Mouse (Mus musculus) kidney, postnatal 0 days (tissue): Measurements from ENCODE around the gene Duoxa2. TPM values are rescaled to one million over a fixed set of nuclear protein-coding genes. Genes with fewer than 3 reads are reported as not detected.
A peak's percentile ranks its signal among the peaks of the same experiment; 100 is the strongest.

ENCODE experiments used
- ATAC-seq: fragments of 200-750 bp; cut with Nextera tagmentation; replicated peaks from 2 replicates; pipeline ENCODE4 v1.8.0; 2017; ENCODE audit warnings: low read depth, moderate number of reproducible peaks, moderate TSS enrichment, moderate library complexity; ENCODE audit not compliant: low FRiP score
- DNase-seq: peaks from one replicate; pipeline ENCODE4 v3.0.0-alpha.2; 2016; ENCODE audit warnings: low spot score
- H3K27ac ChIP-seq: fragments of 300-500 bp; sonication (generic); 2 replicates; pipeline ENCODE4 v1.5.1; 2014; ENCODE audit warnings: mild to moderate bottlenecking
- H3K27me3 ChIP-seq: fragments of 300-500 bp; sonication (generic); 2 replicates; pipeline ENCODE4 v1.6.1; 2014; ENCODE audit warnings: low read length, mixed read lengths; ENCODE audit not compliant: insufficient read depth
- H3K36me3 ChIP-seq: fragments of 300-500 bp; sonication (generic); 2 replicates; pipeline ENCODE4 v1.6.1; 2014; ENCODE audit warnings: low read length, mixed read lengths; ENCODE audit not compliant: insufficient read depth
- H3K4me1 ChIP-seq: fragments of 300-500 bp; sonication (generic); replicated peaks from 2 replicates; pipeline ENCODE4 v1.6.1; 2014; ENCODE audit warnings: antibody characterized with exemption, low read length, mixed read lengths; ENCODE audit not compliant: insufficient read depth
- H3K4me2 ChIP-seq: fragments of 300-500 bp; sonication (generic); 2 replicates; pipeline ENCODE4 v1.6.1; 2014; ENCODE audit warnings: mild to moderate bottlenecking, low read length, moderate library complexity, mixed read lengths
- H3K4me3 ChIP-seq: fragments of 300-500 bp; sonication (generic); replicated peaks from 2 replicates; pipeline ENCODE4 v1.5.1; 2014; ENCODE audit warnings: low read depth, low read length
- H3K9ac ChIP-seq: fragments of 300-500 bp; sonication (generic); 2 replicates; pipeline ENCODE4 v1.6.1; 2014; ENCODE audit warnings: low read depth, low read length
- H3K9me3 ChIP-seq: fragments of 300-500 bp; sonication (generic); replicated peaks from 2 replicates; pipeline ENCODE4 v1.6.1; 2016; ENCODE audit warnings: low read length, inconsistent platforms, mixed read lengths
- CTCF ChIP-seq: IDR thresholded peaks from 2 replicates; pipeline ENCODE4 v1.5.1; 2016; ENCODE audit warnings: antibody characterized with exemption, low read depth, mild to moderate bottlenecking, moderate library complexity
- WGBS: fragments of 180-500 bp; shearing (Covaris S2); extraction: QIAGEN DNeasy Blood & Tissue Kit; methylation state at CpG from one replicate; pipeline ENCODE4 v1.1.7; 2014; 5-methylcytosine and 5-hydroxymethylcytosine counted together
- polyA plus RNA-seq: library from polyadenylated mRNA; unstranded; fragments of >200 nt; fragmentation: Nextera tagmentation; extraction: Ambion mirVana; gene quantifications from 2 replicates; pipeline ENCODE4 v1.2.1, GENCODE M21; 2015

The Duoxa2 gene
- polyA plus RNA-seq, 1 experiment from 2014 or later, result not detected

- H3K27ac ChIP-seq, result peak overlapping the region; percentile 90
- ATAC-seq (peak; percentile 87), DNase-seq (peak; percentile 87)
- no peaks in the 10 kb centered on the region for H3K9me3 ChIP-seq
- peaks cover 4% of the 10 kb centered on the region; the same call in 1 of the 2 replicates for H3K4me1 ChIP-seq
- no peaks in the 10 kb centered on the region for H3K36me3 ChIP-seq
- peak overlapping the region; percentile 61 for H3K4me2 ChIP-seq
- H3K9ac ChIP-seq, result peak overlapping the region; percentile 75
- no peaks in the 10 kb centered on the region for H3K27me3 ChIP-seq
- H3K4me3 ChIP-seq, result peak overlapping the region; percentile 52
- under 1% methylated on average over 48 of the region's 63 CpGs for WGBS
- TF ChIP-seq CTCF, result peak; percentile 78
These were observed 49.9 kb downstream of the Duoxa2 start for GRCm38 (mm10) chr2:122348531-122349131.

- peak; percentile 67 for ATAC-seq
- DNase-seq, result no peak
- Histone ChIP-seq H3K4me1 (peaks cover 4% of the 10 kb centered on the region; the same call in 1 of the 2 replicates), H3K4me3 (peak overlapping the region; percentile 52), H3K27ac (peak overlapping the region; percentile 90), H3K9ac (peak overlapping the region; percentile 75), H3K27me3 (no peaks in the 10 kb centered on the region), H3K36me3 (no peaks in the 10 kb centered on the region), H3K4me2 (peak overlapping the region; percentile 61), H3K9me3 (no peaks in the 10 kb centered on the region)
- no peak for TF ChIP-seq CTCF
- WGBS, result 12% methylated on average over 14 of the region's 14 CpGs
These were observed 50.6 kb downstream of the Duoxa2 start for GRCm38 (mm10) chr2:122349136-122349785.

- TF ChIP-seq CTCF, result no peak
- WGBS, result 68% methylated on average over 5 of the region's 5 CpGs
- no peak overlapping the region for H3K4me2 ChIP-seq
- H3K27ac ChIP-seq, result no peak overlapping the region; the same call in 1 of the 2 replicates
- H3K27me3 ChIP-seq, result no peaks in the 10 kb centered on the region
- ATAC-seq (no peak), DNase-seq (no peak)
- no peak overlapping the region for H3K4me3 ChIP-seq
- H3K9ac ChIP-seq, result no peak overlapping the region
- H3K36me3 ChIP-seq, result no peaks in the 10 kb centered on the region
- no peaks in the 10 kb centered on the region for H3K9me3 ChIP-seq
- H3K4me1 ChIP-seq, result peaks cover 4% of the 10 kb centered on the region; the same call in 1 of the 2 replicates
These were observed 52.6 kb downstream of the Duoxa2 start for GRCm38 (mm10) chr2:122351156-122351930.

GRCm38 (mm10) chr2:122351931-122352329 is 53.2 kb downstream of the Duoxa2 start:
- no peaks in the 10 kb centered on the region for H3K27me3 ChIP-seq
- no peak overlapping the region; the same call in 1 of the 2 replicates for H3K27ac ChIP-seq
- DNase-seq (peak; percentile 30), ATAC-seq (no peak)
- H3K9ac ChIP-seq, result no peak overlapping the region
- 0 out of 2 replicates have a peak, but pooled peaks cover under 1% of the 10 kb centered on the region for H3K36me3 ChIP-seq
- H3K4me3 ChIP-seq, result no peak overlapping the region
- 51% methylated on average over 4 of the region's 4 CpGs for WGBS
- peaks cover 4% of the 10 kb centered on the region; the same call in 1 of the 2 replicates for H3K4me1 ChIP-seq
- TF ChIP-seq CTCF, result no peak
- no peaks in the 10 kb centered on the region for H3K9me3 ChIP-seq
- no peak overlapping the region for H3K4me2 ChIP-seq

Other genes starting within 250 kb of the Duoxa2 start
- gene Spg11, start 180.5 kb upstream of the Duoxa2 start, polyA plus RNA-seq, result 6.0 TPM in 2 replicates
- gene B2m, start 151.2 kb upstream of the Duoxa2 start, polyA plus RNA-seq, result 437 and 500 TPM in 2 replicates
- gene Trim69, start 138.2 kb upstream of the Duoxa2 start, polyA plus RNA-seq, result not detected in 2 replicates
- 0.04 and 0.06 TPM in 2 replicates for gene Patl2, start 112.7 kb upstream of the Duoxa2 start, polyA plus RNA-seq
- not detected in 2 replicates for gene Terb2, start 112.6 kb upstream of the Duoxa2 start, polyA plus RNA-seq
- gene Sord, start 64.2 kb upstream of the Duoxa2 start, polyA plus RNA-seq, result 127 and 144 TPM in 2 replicates
- 0.04 TPM in 2 replicates for gene Duox2, start 451 bp upstream of the Duoxa2 start, polyA plus RNA-seq
- gene Duoxa1, start 14.8 kb downstream of the Duoxa2 start, polyA plus RNA-seq, result 0.15 TPM in 1 of 2 replicates, not detected in the other
- not detected in 2 replicates for gene Duox1, start 16.8 kb downstream of the Duoxa2 start, polyA plus RNA-seq
- 1.3 and 2.3 TPM in 2 replicates for gene Shf, start 70.3 kb downstream of the Duoxa2 start, polyA plus RNA-seq
- gene Slc28a2, start 127.6 kb downstream of the Duoxa2 start, polyA plus RNA-seq, result 0.46 and 0.55 TPM in 2 replicates
- 0.08 TPM in 1 of 2 replicates, not detected in the other for gene Gm14085, start 186.0 kb downstream of the Duoxa2 start, polyA plus RNA-seq